Mouse (Mus musculus): ENCODE results near the gene Dcakd.

Dcakd gene

GRCm38 (mm10) chr11:102946992-102947343 is 81.2 kb downstream of the Dcakd start:
- ATAC-seq (ENCODE audit: insufficient number of reproducible peaks, low FRiP score, low TSS enrichment) = no peak

DNA sequence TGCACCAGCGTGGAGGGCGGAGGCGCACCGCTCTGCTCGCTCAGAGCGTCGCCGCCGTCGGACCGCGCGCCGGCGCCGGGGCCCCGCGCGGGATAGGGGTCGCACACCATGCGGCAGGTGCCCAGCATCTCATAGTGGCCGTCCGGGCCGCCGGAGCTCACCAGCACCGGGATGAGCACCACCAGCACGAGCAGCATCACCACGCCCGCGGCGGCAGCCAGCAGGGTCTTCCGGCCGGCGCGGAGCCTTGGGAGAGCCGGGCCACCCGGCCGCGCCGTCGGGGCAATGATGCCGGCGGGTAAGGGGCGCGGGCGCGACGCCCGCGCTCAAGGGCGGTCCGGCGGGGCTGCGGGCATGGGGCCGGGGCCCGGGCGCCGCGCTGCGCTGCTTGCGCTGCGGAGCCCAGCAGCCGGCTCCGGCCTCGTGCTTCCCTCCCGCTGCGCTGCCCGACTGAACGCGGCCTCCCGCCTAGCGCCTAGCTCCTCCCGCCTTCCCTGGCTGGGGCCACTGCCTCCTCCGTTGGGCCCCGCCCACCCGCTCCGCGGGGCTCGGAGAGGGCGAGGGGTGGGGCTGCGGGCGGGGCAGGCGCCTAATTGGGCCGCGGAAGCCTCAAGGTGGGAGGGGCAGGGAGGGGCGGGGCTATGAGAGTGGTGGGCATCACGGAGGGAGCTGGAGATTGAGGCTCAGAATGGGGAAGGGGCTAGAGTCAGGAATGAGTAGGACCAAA is 81.7 kb downstream of the Dcakd start, which contains the start of gene C1ql1:
C1ql1 (minus strand) TSS at position 424 of the 727 bp plus-strand sequence.
- no peak for ATAC-seq (ENCODE audit: insufficient number of reproducible peaks, low FRiP score, low TSS enrichment)

GRCm38 (mm10) chr11:102945306-102946264 is 82.5 kb downstream of the Dcakd start:
- no peak for ATAC-seq (ENCODE audit: insufficient number of reproducible peaks, low FRiP score, low TSS enrichment)
